Mouse (Mus musculus) liver, embryonic 14.5 days (tissue): ENCODE data around the gene Dlg2. TPM values are rescaled to one million over a fixed set of nuclear protein-coding genes. Genes with fewer than 3 reads are reported as not detected.

Experiments
- ATAC-seq: fragments of 200-750 bp; cut with Nextera tagmentation; 2 replicates; pipeline ENCODE4 v1.8.0; 2017; ENCODE audit warnings: moderate number of reproducible peaks, mild to moderate bottlenecking, moderate library complexity; ENCODE audit not compliant: insufficient read depth
- DNase-seq, 3 experiments: peaks; one replicate each; pipeline ENCODE4 v3.0.0-alpha.2; 2012 to 2013; ENCODE audit warnings: low read depth in 3 of 3, low spot score in 3 of 3
- H3K27ac ChIP-seq: fragments of 300-500 bp; sonication (generic); 2 replicates; pipeline ENCODE4 v1.5.1; 2014; ENCODE audit warnings: moderate library complexity, mild to moderate bottlenecking, control low read depth, inconsistent platforms
- H3K27me3 ChIP-seq: fragments of 300-500 bp; sonication (generic); 2 replicates; pipeline ENCODE4 v1.6.1; 2014; ENCODE audit warnings: mild to moderate bottlenecking, low read length, moderate library complexity; ENCODE audit not compliant: control insufficient read depth, insufficient read depth
- H3K36me3 ChIP-seq: fragments of 300-500 bp; sonication (generic); replicated peaks from 2 replicates; pipeline ENCODE4 v1.6.1; 2014; ENCODE audit warnings: low read depth; ENCODE audit not compliant: control insufficient read depth, insufficient read depth
- H3K4me1 ChIP-seq, 2 experiments: fragments of 200-500 bp in 1 of 2; fragments of 300-500 bp in 1 of 2; sonication (generic) in 1 of 2; replicated peaks; 2 replicates each; pipeline ENCODE4 v1.6.1; 2012 to 2014; ENCODE audit warnings: antibody characterized with exemption in 1 of 2, inconsistent platforms in 1 of 2, low read length in 1 of 2; ENCODE audit not compliant: control insufficient read depth in 2 of 2, insufficient read depth in 2 of 2
- H3K4me2 ChIP-seq: fragments of 300-500 bp; sonication (generic); 2 replicates; pipeline ENCODE4 v1.6.1; 2014; ENCODE audit warnings: low read depth, mild to moderate bottlenecking, control low read depth, moderate library complexity
- H3K4me3 ChIP-seq, 2 experiments: fragments of 200-500 bp in 1 of 2; fragments of 300-500 bp in 1 of 2; sonication (generic) in 1 of 2; 2 replicates each; pipeline ENCODE4 v1.5.1; 2012 to 2014; ENCODE audit warnings: low read depth in 2 of 2, low read length in 2 of 2, mild to moderate bottlenecking in 2 of 2, control low read depth in 1 of 2, inconsistent platforms in 1 of 2, moderate library complexity in 1 of 2; ENCODE audit not compliant: insufficient read depth in 1 of 2
- H3K9ac ChIP-seq: fragments of 300-500 bp; sonication (generic); replicated peaks from 2 replicates; pipeline ENCODE4 v1.6.1; 2014; ENCODE audit warnings: mild to moderate bottlenecking, control low read depth, moderate library complexity
- H3K9me3 ChIP-seq: fragments of 300-500 bp; sonication (generic); 2 replicates; pipeline ENCODE4 v1.6.1; 2016; ENCODE audit warnings: low read length, mixed read lengths; ENCODE audit not compliant: control insufficient read depth
- CTCF ChIP-seq: IDR thresholded peaks from 2 replicates; pipeline ENCODE4 v1.5.1; 2016; ENCODE audit warnings: antibody characterized with exemption, low read depth, control low read depth
- EP300 ChIP-seq: IDR thresholded peaks from 2 replicates; pipeline ENCODE4 v1.6.1; 2016; ENCODE audit warnings: antibody characterized with exemption, low read depth
- WGBS: fragments of 180-500 bp; shearing (Covaris S2); extraction: QIAGEN DNeasy Blood & Tissue Kit; methylation state at CpG from one replicate; pipeline ENCODE4 v1.1.7; 2014; ENCODE audit not compliant: insufficient replicate concordance; 5-methylcytosine and 5-hydroxymethylcytosine counted together
- polyA plus RNA-seq, 2 experiments: library from polyadenylated mRNA; depleted of rRNA in 1 of 2; stranded (reverse) in 1 of 2; unstranded in 1 of 2; fragments of >200 nt; fragmentation: Nextera tagmentation in 1 of 2; extraction: Ambion mirVana in 1 of 2; gene quantifications; 2 replicates each; pipeline versions ENCODE4 v1.2.1 to v1.2.3; 2012 to 2014

The Dlg2 gene
- polyA plus RNA-seq, 2 experiments: 0.33 to 0.44 TPM

- no peaks in the 10 kb centered on the region for H3K4me1 ChIP-seq
- no peaks in the 10 kb centered on the region for H3K27me3 ChIP-seq
- no peak for DNase-seq
- no peak for ATAC-seq
- no peaks in the 10 kb centered on the region for H3K9me3 ChIP-seq
- no peak overlapping the region for H3K9ac ChIP-seq
- H3K4me2 ChIP-seq: no peak overlapping the region
- TF ChIP-seq CTCF: no peak
- TF ChIP-seq EP300: no peak
- no peak overlapping the region for H3K27ac ChIP-seq
- H3K36me3 ChIP-seq: no peaks in the 10 kb centered on the region
- 62% methylated on average over 2 of the region's 2 CpGs for WGBS
- H3K4me3 ChIP-seq: no peak overlapping the region
Measured at GRCm38 (mm10) chr7:91856931-91857330, 1380.5 kb downstream of the Dlg2 start.

DNA sequence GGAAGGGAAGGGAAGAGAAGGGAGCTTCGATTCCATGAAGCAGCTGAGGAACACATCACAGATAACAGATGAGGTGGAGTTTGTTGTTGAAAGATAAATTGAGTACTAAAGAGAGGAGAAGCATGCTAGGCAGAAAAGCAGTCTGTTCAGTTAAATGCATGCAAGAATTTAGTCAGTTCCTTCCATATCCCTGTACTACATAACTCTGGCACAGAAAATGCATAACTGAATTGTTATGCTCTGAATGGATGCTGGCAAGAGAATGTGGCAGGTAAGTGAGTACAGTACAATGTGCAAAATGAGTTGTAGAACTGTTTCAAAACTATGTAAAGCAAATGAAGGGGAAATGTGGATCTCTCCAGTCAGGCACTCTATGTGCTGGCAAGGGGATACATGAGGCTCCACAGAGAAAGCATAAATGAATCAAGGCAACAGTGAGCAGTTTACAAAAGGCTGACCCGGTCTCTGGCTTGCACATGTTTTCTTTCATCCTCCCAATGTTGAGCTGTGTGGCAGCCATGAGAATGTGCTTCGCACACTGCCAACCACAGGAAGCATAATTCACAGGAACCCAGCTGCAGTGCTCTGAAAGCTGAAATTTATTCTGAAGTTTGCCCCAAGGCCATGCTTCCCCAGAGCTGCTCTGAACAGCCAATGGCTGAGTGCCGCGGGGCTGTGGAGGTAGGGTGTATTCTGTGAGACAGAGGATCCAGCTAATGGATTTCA, 1386.5 kb downstream of the Dlg2 start:
- no peak overlapping the region for H3K4me3 ChIP-seq
- no peaks in the 10 kb centered on the region for H3K4me1 ChIP-seq
- no peak overlapping the region for H3K9ac ChIP-seq
- no peak overlapping the region for H3K4me2 ChIP-seq
- DNase-seq (no peak), ATAC-seq (no peak)
- H3K27ac ChIP-seq: no peak overlapping the region
- H3K36me3 ChIP-seq: no peaks in the 10 kb centered on the region
- no peak for TF ChIP-seq CTCF
- no peak for TF ChIP-seq EP300
- 63% methylated on average over 5 of the region's 5 CpGs for WGBS
- H3K27me3 ChIP-seq: no peaks in the 10 kb centered on the region
- no peaks in the 10 kb centered on the region for H3K9me3 ChIP-seq

- no peak overlapping the region for H3K9ac ChIP-seq
- no peak overlapping the region for H3K4me2 ChIP-seq
- no peak for DNase-seq
- no peaks in the 10 kb centered on the region for H3K36me3 ChIP-seq
- H3K27me3 ChIP-seq: no peaks in the 10 kb centered on the region
- no peak for ATAC-seq
- no peak for TF ChIP-seq CTCF
- TF ChIP-seq EP300: no peak
- H3K4me1 ChIP-seq: no peaks in the 10 kb centered on the region
- 41% methylated on average over 1 of the region's 1 CpGs for WGBS
- no peak overlapping the region for H3K27ac ChIP-seq
- H3K9me3 ChIP-seq: no peaks in the 10 kb centered on the region
- H3K4me3 ChIP-seq: no peak overlapping the region
Measured at GRCm38 (mm10) chr7:91868919-91869318, 1392.4 kb downstream of the Dlg2 start.

DNA sequence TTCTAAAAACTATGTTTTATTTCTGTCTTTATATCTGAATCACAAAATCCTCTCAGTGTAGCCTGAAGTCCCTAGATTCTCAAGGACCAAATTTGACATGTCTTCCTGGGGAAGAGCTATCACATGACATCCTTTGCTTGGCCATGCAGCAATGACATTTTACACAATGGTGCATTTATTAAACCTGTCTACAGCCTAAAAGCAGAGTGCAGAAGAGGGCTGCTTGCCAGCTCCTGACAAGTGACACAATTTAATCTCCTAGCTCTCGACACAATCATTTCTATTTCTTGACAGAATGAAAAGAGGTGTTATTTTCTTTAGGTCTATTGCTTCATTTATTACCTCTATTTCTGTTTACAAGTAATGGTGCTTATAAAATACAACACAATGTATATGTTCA, 1400.4 kb downstream of the Dlg2 start:
- ATAC-seq: no peak
- no peaks in the 10 kb centered on the region for H3K27me3 ChIP-seq
- H3K9me3 ChIP-seq: no peaks in the 10 kb centered on the region
- H3K27ac ChIP-seq: no peak overlapping the region
- TF ChIP-seq CTCF: no peak
- no peak for TF ChIP-seq EP300
- no peak overlapping the region for H3K9ac ChIP-seq
- WGBS: 45% methylated on average over 1 of the region's 1 CpGs
- no peaks in the 10 kb centered on the region for H3K36me3 ChIP-seq
- no peak for DNase-seq
- no peak overlapping the region for H3K4me3 ChIP-seq
- no peak overlapping the region for H3K4me2 ChIP-seq
- no peaks in the 10 kb centered on the region for H3K4me1 ChIP-seq

DNA sequence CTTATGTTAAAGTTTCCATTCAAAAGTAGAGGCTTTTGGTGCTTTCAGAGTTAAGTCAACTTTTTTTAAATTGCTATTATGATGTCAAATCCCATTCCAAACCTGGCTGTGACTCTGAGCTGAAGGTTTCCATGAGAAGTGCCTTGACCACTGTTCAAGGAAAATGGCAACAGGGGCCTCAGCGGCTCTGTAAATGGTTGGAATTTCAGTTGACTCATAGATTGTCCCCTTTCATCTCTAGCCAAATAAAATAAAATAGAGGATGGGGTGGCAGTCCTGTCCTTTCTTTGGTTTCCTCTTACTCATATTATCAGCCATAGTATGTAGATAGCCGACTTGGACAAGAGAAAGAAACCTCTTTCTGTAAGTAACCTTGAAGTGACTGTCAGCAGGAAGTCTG, 1401.3 kb downstream of the Dlg2 start:
- no peaks in the 10 kb centered on the region for H3K9me3 ChIP-seq
- H3K4me2 ChIP-seq: no peak overlapping the region
- DNase-seq (no peak), ATAC-seq (no peak)
- H3K27me3 ChIP-seq: no peaks in the 10 kb centered on the region
- TF ChIP-seq CTCF: no peak
- TF ChIP-seq EP300: no peak
- no peaks in the 10 kb centered on the region for H3K36me3 ChIP-seq
- H3K4me1 ChIP-seq: no peaks in the 10 kb centered on the region
- no peak overlapping the region for H3K4me3 ChIP-seq
- 51% methylated on average over 2 of the region's 2 CpGs for WGBS
- H3K9ac ChIP-seq: no peak overlapping the region
- H3K27ac ChIP-seq: no peak overlapping the region
